Mouse (Mus musculus) cerebellum, adult 2 months (tissue): ENCODE data around the gene Neurog2. TPM values are rescaled to one million over a fixed set of nuclear protein-coding genes. Genes with fewer than 3 reads are reported as not detected.
A peak's percentile ranks its signal among the peaks of the same experiment; 100 is the strongest.

Experiments
- DNase-seq, 2 experiments: peaks; one replicate each; pipeline ENCODE4 v3.0.0; 2021
- H3K27ac ChIP-seq: fragments of 200-500 bp; 2 replicates; pipeline ENCODE4 v1.5.1; 2012; ENCODE audit warnings: low read length, control low read depth, inconsistent platforms; ENCODE audit not compliant: insufficient read depth
- H3K27me3 ChIP-seq: fragments of 200-500 bp; 2 replicates; pipeline ENCODE4 v1.6.1; 2012; ENCODE audit warnings: inconsistent platforms, mild to moderate bottlenecking, low read length, moderate library complexity; ENCODE audit not compliant: control insufficient read depth, insufficient read depth
- H3K4me1 ChIP-seq: fragments of 200-500 bp; 2 replicates; pipeline ENCODE4 v1.6.1; 2011; ENCODE audit warnings: low read length; ENCODE audit not compliant: control insufficient read depth, insufficient read depth
- H3K4me3 ChIP-seq: fragments of 200-500 bp; replicated peaks from 2 replicates; pipeline ENCODE3; 2011; ENCODE audit warnings: mild to moderate bottlenecking, low read depth, low read length, control low read depth; ENCODE audit not compliant: insufficient read depth
- CTCF ChIP-seq: fragments of 200-500 bp; IDR thresholded peaks from 2 replicates; pipeline ENCODE4 v1.5.1; 2011; ENCODE audit warnings: low read depth, mild to moderate bottlenecking, control low read depth, low read length, moderate library complexity, borderline replicate concordance; ENCODE audit not compliant: insufficient read depth
- POLR2A ChIP-seq: fragments of 200-500 bp; IDR thresholded peaks from 2 replicates; pipeline ENCODE4 v1.6.1; 2011; ENCODE audit warnings: low read length, control low read depth, borderline replicate concordance; ENCODE audit not compliant: insufficient read depth
- WGBS: fragments of 180-500 bp; shearing (Covaris S2); methylation state at CpG from one replicate; pipeline ENCODE4 v1.1.7; 2018; 5-methylcytosine and 5-hydroxymethylcytosine counted together
- polyA plus RNA-seq: library from polyadenylated mRNA; depleted of rRNA; stranded (reverse); fragments of >200 nt; gene quantifications from 2 replicates; pipeline ENCODE4 v1.2.3, GENCODE M21; 2012; rRNA removed

Gene Neurog2
- 0.31 and 0.49 TPM in 2 replicates for polyA plus RNA-seq

GRCm38 (mm10) chr3:127633080-127634032 is at the start of gene Neurog2:
Neurog2 (plus strand) TSS chr3:127633135.
- H3K27me3 ChIP-seq: peaks cover 11% of the 10 kb centered on the region; the same call in 1 of the 2 replicates
- no peaks in the 10 kb centered on the region for H3K4me1 ChIP-seq
- peak; percentile 22 to 43 for DNase-seq
- no peak within 1 kb of the TSS for H3K27ac ChIP-seq
- peak within 1 kb of the TSS; percentile 46 for H3K4me3 ChIP-seq
- no peak for TF ChIP-seq POLR2A
- TF ChIP-seq CTCF: no peak
- WGBS: under 1% methylated on average over 89 of the region's 92 CpGs

- H3K27ac ChIP-seq: no peak overlapping the region
- no peak for DNase-seq
- H3K4me1 ChIP-seq: no peaks in the 10 kb centered on the region
- no peak overlapping the region for H3K4me3 ChIP-seq
- TF ChIP-seq POLR2A (no peak), CTCF (no peak)
- H3K27me3 ChIP-seq: no peaks in the 10 kb centered on the region
- WGBS: 81% methylated on average over 1 of the region's 1 CpGs
Observed at GRCm38 (mm10) chr3:127597136-127597535, 35.8 kb upstream of the Neurog2 start.

- Histone ChIP-seq H3K27me3 (no peaks in the 10 kb centered on the region), H3K4me1 (no peaks in the 10 kb centered on the region), H3K27ac (no peak overlapping the region), H3K4me3 (no peak overlapping the region)
- whole genome bisulfite sequencing: 92% methylated on average over 2 of the region's 2 CpGs
- DNase-seq: no peak
- TF ChIP-seq POLR2A (no peak), CTCF (no peak)
Observed at GRCm38 (mm10) chr3:127608109-127608508, 24.8 kb upstream of the Neurog2 start.

- peak; percentile 24 to 46 for DNase-seq
- peak; percentile 50 for TF ChIP-seq CTCF
- no peak for TF ChIP-seq POLR2A
- 1% methylated on average over 36 of the region's 36 CpGs for WGBS
- Histone ChIP-seq H3K4me3 (no peak overlapping the region), H3K27me3 (peaks cover 16% of the 10 kb centered on the region; the same call in 1 of the 2 replicates), H3K27ac (no peak overlapping the region), H3K4me1 (no peaks in the 10 kb centered on the region)
Observed at GRCm38 (mm10) chr3:127625296-127625695, 7.6 kb upstream of the Neurog2 start.

- no peaks in the 10 kb centered on the region for H3K4me1 ChIP-seq
- peak in 1 of 2 experiments; percentile 23 for DNase-seq
- no peak overlapping the region for H3K4me3 ChIP-seq
- no peak overlapping the region for H3K27ac ChIP-seq
- 3% methylated on average over 28 of the region's 28 CpGs for WGBS
- peaks cover 16% of the 10 kb centered on the region; the same call in 1 of the 2 replicates for H3K27me3 ChIP-seq
- TF ChIP-seq CTCF (no peak), POLR2A (no peak)
Observed at GRCm38 (mm10) chr3:127625701-127626399, 7.1 kb upstream of the Neurog2 start.

GRCm38 (mm10) chr3:127626524-127626923 is 6.4 kb upstream of the Neurog2 start:
- Histone ChIP-seq H3K27ac (no peak overlapping the region), H3K4me1 (no peaks in the 10 kb centered on the region), H3K27me3 (peaks cover 16% of the 10 kb centered on the region; the same call in 1 of the 2 replicates), H3K4me3 (no peak overlapping the region)
- WGBS: 8% methylated on average over 3 of the region's 3 CpGs
- no peak for DNase-seq
- TF ChIP-seq CTCF: no peak
- no peak for TF ChIP-seq POLR2A

GRCm38 (mm10) chr3:127627151-127627955 is 5.6 kb upstream of the Neurog2 start:
- 4% methylated on average over 28 of the region's 28 CpGs for WGBS
- DNase-seq: no peak
- TF ChIP-seq POLR2A: no peak
- no peak for TF ChIP-seq CTCF
- H3K4me3 ChIP-seq: no peak overlapping the region
- H3K27ac ChIP-seq: no peak overlapping the region
- no peaks in the 10 kb centered on the region for H3K4me1 ChIP-seq
- peaks cover 19% of the 10 kb centered on the region; the same call in 1 of the 2 replicates for H3K27me3 ChIP-seq
